Mouse (Mus musculus) brain, embryonic 14.5 days (tissue): ENCODE results near the gene H2afy.

Source experiments
- CTCF ChIP-seq: fragments of 200-500 bp; IDR thresholded peaks from 2 replicates; pipeline ENCODE4 v1.5.1; 2012; ENCODE audit warnings: inconsistent platforms, mild to moderate bottlenecking, moderate library complexity, borderline replicate concordance; ENCODE audit not compliant: insufficient read depth, insufficient read length; ENCODE audit errors: extremely low read depth
- POLR2A ChIP-seq: fragments of 200-500 bp; IDR thresholded peaks from 2 replicates; pipeline ENCODE4 v1.6.1; 2012; ENCODE audit warnings: mild to moderate bottlenecking, inconsistent platforms, borderline replicate concordance; ENCODE audit not compliant: poor library complexity, insufficient read depth, insufficient read length, severe bottlenecking; ENCODE audit errors: extremely low read depth

GRCm38 (mm10) chr13:56078724-56079262 lies 57.4 kb downstream of the H2afy start:
- no peak for TF ChIP-seq POLR2A
- no peak for TF ChIP-seq CTCF
